13 mouse cellular contexts compared by ENCODE assay signal in genomic region chr6:50949883-50950583, GRCm38 (mm10).
DNase-seq lines count a peak whose midpoint lies in the region; ATAC-seq lines count a peak whose summit lies in the region.
"Had no signal": no experiment of that assay in that cellular context is flagged by ENCODE, and none has a peak within 500 bp of the region (broad histone marks: within the 10 kb centered on the region; RNA-seq: fewer than 3 reads in every experiment).

No protein-coding gene starts in this region.

- WGBS in kidney, embryonic 16.5 days: 41% methylated on average over 11 of the region's 11 CpGs
- 52% methylated on average over 11 of the region's 11 CpGs for WGBS in embryonic facial prominence, embryonic 15.5 days
- 27% methylated on average over 11 of the region's 11 CpGs for WGBS in hindbrain, embryonic 14.5 days
- 31% methylated on average over 11 of the region's 11 CpGs for WGBS in neural tube, embryonic 12.5 days

- H3K4me1 ChIP-seq in kidney, embryonic 16.5 days (ENCODE audit: insufficient read depth, low read length): 0 out of 2 replicates have a peak, but pooled peaks cover 3% of the 10 kb centered on the region
- peaks cover 10% of the 10 kb centered on the region; the same call in 1 of the 2 replicates for H3K4me1 ChIP-seq in embryonic facial prominence, embryonic 15.5 days
- H3K4me1 ChIP-seq in hindbrain, embryonic 14.5 days (replicated peaks; ENCODE audit: control insufficient read depth, insufficient read depth, low read length): no peaks in the 10 kb centered on the region; the same call in 1 of the 2 replicates
- H3K4me1 ChIP-seq in neural tube, embryonic 12.5 days: peaks cover 17% of the 10 kb centered on the region

- H3K4me3 ChIP-seq in kidney, embryonic 16.5 days (ENCODE audit: low read length): no peak overlapping the region
- H3K4me3 ChIP-seq in embryonic facial prominence, embryonic 15.5 days (replicated peaks): no peak overlapping the region
- no peak overlapping the region for H3K4me3 ChIP-seq in hindbrain, embryonic 14.5 days (replicated peaks; ENCODE audit: low read length)
- no peak overlapping the region for H3K4me3 ChIP-seq in neural tube, embryonic 12.5 days
- H3K4me3 ChIP-seq: left cerebral cortex, adult 2 months had no signal

- no peaks in the 10 kb centered on the region for H3K27me3 ChIP-seq in kidney, embryonic 16.5 days (ENCODE audit: insufficient read depth, low read length)
- H3K27me3 ChIP-seq in embryonic facial prominence, embryonic 15.5 days: no peaks in the 10 kb centered on the region
- H3K27me3 ChIP-seq in hindbrain, embryonic 14.5 days (ENCODE audit: control insufficient read depth, insufficient read depth, low read length): no peaks in the 10 kb centered on the region
- H3K27me3 ChIP-seq in neural tube, embryonic 12.5 days (replicated peaks): no peaks in the 10 kb centered on the region

- H3K4me2 ChIP-seq in kidney, embryonic 16.5 days (replicated peaks; ENCODE audit: low read depth, low read length): no peak overlapping the region
- H3K4me2 ChIP-seq in embryonic facial prominence, embryonic 15.5 days (replicated peaks): no peak overlapping the region
- H3K4me2 ChIP-seq in hindbrain, embryonic 14.5 days (replicated peaks): no peak overlapping the region
- H3K4me2 ChIP-seq in neural tube, embryonic 12.5 days (replicated peaks): 0 out of 2 replicates have a peak overlapping the region, but pooled peaks have one; percentile 1

- H3K9me3 ChIP-seq in kidney, embryonic 16.5 days (ENCODE audit: low read length): no peaks in the 10 kb centered on the region
- no peaks in the 10 kb centered on the region for H3K9me3 ChIP-seq in embryonic facial prominence, embryonic 15.5 days (replicated peaks)
- H3K9me3 ChIP-seq in hindbrain, embryonic 14.5 days (ENCODE audit: control insufficient read depth, low read length): no peaks in the 10 kb centered on the region
- H3K9me3 ChIP-seq in neural tube, embryonic 12.5 days: no peaks in the 10 kb centered on the region

- peak overlapping the region; percentile 52 for H3K27ac ChIP-seq in kidney, embryonic 16.5 days (ENCODE audit: low read length)
- peak overlapping the region; percentile 63; the same call in 1 of the 2 replicates for H3K27ac ChIP-seq in embryonic facial prominence, embryonic 15.5 days (replicated peaks)
- peak overlapping the region; percentile 52 for H3K27ac ChIP-seq in hindbrain, embryonic 14.5 days
- peak overlapping the region; percentile 67; the same call in 1 of the 2 replicates for H3K27ac ChIP-seq in neural tube, embryonic 12.5 days
- H3K27ac ChIP-seq: left cerebral cortex, adult 2 months; liver, embryonic 14.5 days had no signal

- no peak for ATAC-seq in kidney, embryonic 16.5 days (ENCODE audit: low FRiP score, low TSS enrichment)
- ATAC-seq in embryonic facial prominence, embryonic 15.5 days (ENCODE audit: insufficient number of reproducible peaks, low FRiP score, low TSS enrichment, low read depth): no peak
- ATAC-seq in hindbrain, embryonic 14.5 days (ENCODE audit: low FRiP score): peak; percentile 66; the same call in 1 of the 2 replicates
- ATAC-seq in neural tube, embryonic 12.5 days (ENCODE audit: low FRiP score, low read depth): peak; percentile 74
- no peak for ATAC-seq in activated CD4-positive, CD25-positive, alpha-beta regulatory T cell, adult 4 months

- DNase-seq in kidney, adult 18-20 months: no peak
- DNase-seq in hindbrain, embryonic 14.5 days (ENCODE audit: low spot score): no peak
- no peak for DNase-seq in adrenal gland, postnatal 25 days
- DNase-seq in layer of hippocampus, adult 9-11 months: no peak
- DNase-seq: gastrocnemius, postnatal 36 days; kidney, adult 8-10 months; thymus, adult 2 months had no signal

- H3K36me3 ChIP-seq in kidney, embryonic 16.5 days (ENCODE audit: insufficient read depth, low read length): no peaks in the 10 kb centered on the region
- no peaks in the 10 kb centered on the region for H3K36me3 ChIP-seq in embryonic facial prominence, embryonic 15.5 days
- no peaks in the 10 kb centered on the region for H3K36me3 ChIP-seq in hindbrain, embryonic 14.5 days (replicated peaks; ENCODE audit: control insufficient read depth, insufficient read depth)
- H3K36me3 ChIP-seq in neural tube, embryonic 12.5 days: no peaks in the 10 kb centered on the region

- H3K9ac ChIP-seq in kidney, embryonic 16.5 days (replicated peaks; ENCODE audit: low read length): no peak overlapping the region
- H3K9ac ChIP-seq in embryonic facial prominence, embryonic 15.5 days: no peak overlapping the region
- H3K9ac ChIP-seq in hindbrain, embryonic 14.5 days: no peak overlapping the region
- H3K9ac ChIP-seq in neural tube, embryonic 12.5 days: no peak overlapping the region
- H3K9ac ChIP-seq: liver, embryonic 14.5 days had no signal

Comparison
In these comparisons a context has a peak if more than half of its experiments do, and no peak if none do; other contexts are left out.
1. ATAC-seq: peak in hindbrain, embryonic 14.5 days (single experiment) and neural tube, embryonic 12.5 days (single experiment); none in kidney, embryonic 16.5 days (single experiment), embryonic facial prominence, embryonic 15.5 days (single experiment) and activated CD4-positive, CD25-positive, alpha-beta regulatory T cell, adult 4 months (single experiment).
2. Peak in every context shown above with its lines, with median percentiles within 50 percentile points of each other: H3K27ac ChIP-seq.